Mouse (Mus musculus) brain, embryonic 18.5 days (tissue): ENCODE results near the gene Kansl1.

ENCODE experiments used
- DNase-seq: peaks from one replicate; pipeline ENCODE4 v3.0.0-alpha.2; 2012; ENCODE audit warnings: low read depth, low spot score

Kansl1 gene

DNA sequence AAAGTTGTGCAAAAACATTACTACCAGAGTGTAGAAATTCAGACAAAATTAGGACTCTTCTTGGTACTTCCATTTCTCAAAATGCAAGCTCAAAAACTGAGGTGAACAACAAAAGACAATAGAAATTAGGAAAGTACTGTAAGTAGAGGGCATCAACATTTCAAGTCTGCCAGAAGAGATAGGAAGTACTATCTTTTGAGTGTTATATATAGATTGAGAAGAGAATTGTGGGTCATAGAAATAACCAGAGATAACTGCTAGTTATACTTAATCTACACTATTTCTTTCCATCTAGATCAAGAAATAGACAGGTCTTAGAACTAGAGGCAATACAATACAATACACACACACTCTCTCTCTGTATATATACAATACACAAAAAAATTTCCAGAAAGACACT lies 30.2 kb downstream of the Kansl1 start:
- DNase-seq: no peak

DNA sequence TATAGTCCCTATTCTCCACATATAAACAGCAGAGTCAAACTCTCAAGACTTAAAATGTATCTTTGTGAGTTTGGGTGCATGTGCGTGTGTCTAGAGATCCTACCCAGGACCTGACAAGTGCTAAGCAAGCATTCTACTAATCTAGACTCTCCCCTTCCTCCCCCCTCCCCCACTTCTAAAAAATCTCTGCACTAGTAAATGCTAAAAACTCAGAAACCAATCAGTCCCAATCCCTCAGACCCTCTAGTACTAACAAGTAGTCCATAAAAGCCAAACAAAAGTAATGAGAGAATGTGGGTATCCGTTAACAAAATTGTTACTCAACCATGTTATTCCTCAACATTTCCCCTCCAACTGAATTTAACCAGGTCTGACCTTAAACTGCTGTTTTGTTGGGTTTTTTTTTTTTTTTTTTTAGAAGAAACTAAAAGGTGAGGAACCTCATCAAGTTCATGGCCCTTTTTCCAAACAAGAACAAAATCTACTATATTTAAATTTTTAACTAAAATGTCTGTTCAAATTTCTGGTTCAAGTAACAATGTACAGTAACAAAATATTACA lies 32.2 kb downstream of the Kansl1 start:
- DNase-seq: no peak

DNA sequence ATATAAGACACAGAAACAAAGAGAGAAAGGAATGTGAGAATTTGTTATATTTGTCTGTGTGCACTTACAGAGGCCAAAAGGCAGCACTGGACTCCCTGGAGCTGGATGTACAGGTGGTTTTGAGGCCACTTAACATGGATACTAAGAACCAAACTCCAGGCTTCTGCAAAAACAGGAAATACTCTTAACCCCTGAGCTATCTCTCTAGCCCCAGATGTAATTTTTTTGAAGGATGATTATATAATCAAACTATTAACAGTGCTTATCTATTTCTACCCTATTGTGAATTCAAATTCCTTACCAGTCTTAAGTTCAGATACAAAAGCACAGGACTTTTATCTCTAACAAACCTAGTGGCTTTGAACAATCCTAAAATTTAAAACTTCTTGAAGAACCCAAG lies 32.9 kb downstream of the Kansl1 start:
- DNase-seq: no peak

DNA sequence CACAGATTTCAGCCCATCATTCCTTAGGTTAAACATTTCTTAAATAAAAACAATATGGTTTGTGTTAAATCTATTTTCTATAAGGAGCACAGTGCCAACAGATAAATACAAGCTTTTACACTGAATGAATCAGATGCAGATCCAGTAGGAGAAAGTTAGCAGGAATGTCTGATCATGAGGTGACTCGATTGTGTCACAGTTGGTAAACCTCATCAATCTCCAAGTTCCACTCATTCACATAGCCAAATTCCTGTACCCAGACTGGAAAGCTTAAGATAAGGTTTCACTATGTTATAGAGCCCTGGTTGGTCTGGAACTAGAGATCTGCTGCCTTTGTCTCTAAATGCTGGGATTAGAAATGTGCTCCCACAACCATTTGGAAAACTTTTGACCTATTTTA lies 33.5 kb downstream of the Kansl1 start:
- DNase-seq: no peak

DNA sequence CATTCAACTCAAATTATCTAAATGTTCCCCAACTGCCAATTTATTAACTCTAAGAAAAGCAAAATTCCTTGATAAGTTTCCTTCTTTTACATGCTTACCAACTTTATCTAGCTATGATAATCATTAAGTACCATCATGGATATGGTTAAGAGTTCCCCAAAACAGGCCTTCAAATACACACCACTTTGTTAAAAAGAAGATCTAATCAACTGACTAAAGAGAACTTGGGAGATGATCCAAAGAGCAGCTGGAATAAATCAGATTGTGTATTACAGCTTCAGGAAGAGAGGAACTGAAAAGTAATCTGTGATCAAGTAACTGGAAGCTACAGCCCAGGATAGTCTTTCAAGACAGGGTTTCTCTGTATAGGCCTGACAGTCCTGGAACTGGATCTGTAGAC lies 36.4 kb downstream of the Kansl1 start:
- no peak for DNase-seq

DNA sequence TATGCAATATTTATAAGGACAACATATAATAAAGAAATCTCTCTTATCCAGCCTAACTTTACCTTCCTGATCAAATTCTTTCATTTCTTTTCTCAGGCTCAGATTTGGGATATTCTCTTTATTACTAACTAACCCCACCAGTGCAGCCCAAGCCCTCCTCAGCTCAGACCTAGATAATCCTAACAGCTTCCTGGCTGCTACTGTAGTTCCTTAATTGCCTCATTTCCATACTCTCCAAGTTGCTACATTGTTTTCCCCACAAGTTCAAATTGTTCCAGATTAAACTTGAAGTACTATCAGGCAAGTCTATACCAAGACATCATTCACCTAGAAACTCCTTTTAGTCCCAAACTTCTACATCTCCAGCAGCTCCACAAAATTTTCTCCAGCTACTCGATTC lies 36.9 kb downstream of the Kansl1 start:
- DNase-seq: no peak

DNA sequence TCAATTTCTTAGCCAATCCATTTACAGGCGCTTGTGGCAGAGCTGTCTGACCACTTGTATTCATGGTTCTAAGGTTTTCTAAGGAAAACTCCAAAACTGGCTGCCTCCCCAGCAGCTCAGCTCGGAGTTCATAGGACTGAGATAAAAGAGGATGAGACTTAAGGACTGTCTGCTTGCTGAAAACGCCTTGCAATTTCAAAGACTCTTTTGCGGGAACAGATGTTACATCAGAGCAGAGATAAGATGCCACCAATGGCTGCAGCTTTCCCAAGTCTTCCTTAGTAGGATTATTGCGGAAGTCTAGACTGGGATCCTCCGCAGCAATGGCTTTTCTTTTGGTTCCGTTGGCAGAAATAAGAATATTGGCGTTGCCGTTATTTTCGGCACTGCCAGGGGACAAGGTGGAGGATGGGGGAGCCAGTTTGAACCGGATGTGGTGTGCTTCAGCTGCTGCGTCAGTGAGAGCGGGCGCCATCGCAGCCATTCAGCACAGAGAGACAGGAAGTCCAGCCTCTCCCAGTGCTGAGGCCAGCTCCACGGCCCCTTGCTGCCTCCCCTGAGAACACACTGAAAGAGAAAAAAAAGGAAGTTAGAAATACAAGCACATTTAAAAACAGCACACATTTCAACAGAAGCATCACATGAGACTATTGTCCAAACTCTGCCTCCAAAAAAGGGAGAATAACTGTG lies 43.8 kb downstream of the Kansl1 start:
- no peak for DNase-seq

DNA sequence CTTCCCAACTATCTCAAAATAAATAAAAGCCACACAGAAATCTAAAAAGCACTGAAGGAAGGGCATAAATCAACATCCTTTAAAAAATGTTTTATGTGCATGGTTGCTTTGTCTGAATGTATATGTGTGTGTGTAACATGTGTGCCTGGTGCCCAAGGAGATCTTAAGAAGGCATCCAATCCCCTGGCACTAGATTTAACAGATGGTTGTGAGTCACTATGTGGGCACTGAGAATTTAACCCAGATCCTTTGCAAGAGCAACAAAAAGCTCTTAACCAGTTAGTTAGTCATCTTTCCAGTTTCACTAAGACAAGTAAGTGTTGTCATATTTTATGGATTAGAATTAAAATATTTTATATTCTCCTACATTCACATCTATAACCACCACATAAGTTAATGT lies 56.4 kb downstream of the Kansl1 start:
- DNase-seq: no peak

DNA sequence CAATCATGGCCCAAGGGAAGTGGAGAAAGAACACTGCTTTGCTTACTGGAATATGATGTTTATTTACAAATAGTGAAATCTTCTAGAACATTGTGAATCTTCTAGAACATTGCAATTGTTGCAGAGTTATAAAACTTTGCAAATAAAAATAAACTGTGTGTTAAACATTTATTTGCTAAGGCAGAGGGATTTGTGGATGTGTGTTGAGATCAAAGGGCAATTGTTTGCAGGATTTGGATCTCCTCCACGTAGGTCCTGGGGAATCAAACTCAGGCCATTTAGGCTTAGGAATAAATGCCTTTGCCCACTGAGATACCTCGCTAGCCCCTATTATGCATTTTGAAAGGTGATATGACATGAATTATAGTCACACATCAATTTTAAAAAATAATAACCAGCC lies 61.3 kb downstream of the Kansl1 start:
- no peak for DNase-seq

DNA sequence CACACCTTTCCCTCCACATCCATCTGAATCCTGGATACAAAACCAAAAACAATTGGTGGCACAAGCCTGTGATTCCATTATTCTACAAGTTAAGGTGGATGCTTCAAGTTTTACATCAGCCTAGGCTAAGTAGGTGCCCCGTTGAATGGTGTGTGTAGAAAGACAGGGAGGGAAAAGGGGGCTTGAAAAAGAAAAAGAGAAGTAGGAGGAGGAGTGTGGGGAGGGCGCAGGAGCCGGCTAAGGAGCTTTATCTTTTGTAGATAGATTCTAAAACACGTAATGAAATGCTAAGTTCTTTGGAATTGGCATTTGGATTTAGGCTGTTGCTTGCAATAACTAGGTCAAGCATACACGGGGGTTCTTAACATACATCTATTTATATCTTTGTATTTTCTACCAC lies 67.7 kb downstream of the Kansl1 start:
- no peak for DNase-seq

DNA sequence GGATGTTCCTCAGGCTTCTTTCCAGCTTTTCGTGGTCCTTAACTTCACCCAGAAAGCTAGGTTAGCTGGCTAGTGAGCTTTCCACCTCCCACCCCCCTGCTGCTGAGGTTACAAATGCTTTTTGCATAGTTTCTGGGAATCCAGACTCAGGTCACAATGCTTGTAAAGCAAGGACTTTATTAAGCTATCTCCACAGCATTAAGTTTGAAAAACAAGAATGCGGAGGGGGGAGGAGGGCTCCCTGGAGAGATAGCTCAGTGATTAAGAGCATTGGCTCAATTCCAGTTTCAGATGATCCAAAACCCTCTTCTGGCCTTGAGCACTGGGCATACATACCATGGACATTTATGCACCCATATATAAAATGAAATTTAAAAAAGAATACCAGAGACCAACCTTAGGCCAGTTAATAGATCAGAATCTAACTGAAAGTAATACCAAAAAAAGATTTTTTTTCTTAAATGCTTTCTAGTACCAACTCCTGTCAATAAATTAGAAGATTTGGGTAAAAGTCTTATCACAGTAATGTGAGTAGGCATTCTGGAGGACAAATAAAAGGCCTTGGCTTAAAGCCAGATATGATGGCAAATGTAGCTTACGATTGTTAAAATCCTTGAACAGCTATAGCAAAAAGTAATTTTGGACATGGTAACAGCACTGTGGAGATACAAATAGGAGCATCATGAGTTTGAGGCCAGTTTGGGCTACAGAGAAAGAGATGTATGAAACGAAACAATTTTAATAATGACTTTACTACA lies 69.0 kb downstream of the Kansl1 start:
- no peak for DNase-seq

DNA sequence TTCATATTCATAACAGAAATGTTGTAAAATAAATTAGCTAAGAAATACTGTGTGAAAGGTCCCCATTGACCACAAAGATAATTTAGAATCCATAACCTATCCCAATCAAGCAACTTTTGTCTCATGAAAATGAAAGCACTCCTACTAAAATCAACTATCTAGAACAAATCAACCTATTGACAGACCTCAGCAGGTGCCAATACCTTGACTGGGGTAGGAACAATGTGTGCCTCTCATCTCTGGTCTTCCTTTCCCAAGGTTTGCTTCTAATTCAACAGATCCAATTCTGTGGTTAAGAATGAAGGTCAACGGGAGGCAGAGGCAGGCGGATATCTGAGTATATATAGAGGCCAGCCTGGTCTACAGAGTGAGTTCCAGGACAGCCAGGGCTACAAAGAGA lies 73.0 kb downstream of the Kansl1 start:
- no peak for DNase-seq

DNA sequence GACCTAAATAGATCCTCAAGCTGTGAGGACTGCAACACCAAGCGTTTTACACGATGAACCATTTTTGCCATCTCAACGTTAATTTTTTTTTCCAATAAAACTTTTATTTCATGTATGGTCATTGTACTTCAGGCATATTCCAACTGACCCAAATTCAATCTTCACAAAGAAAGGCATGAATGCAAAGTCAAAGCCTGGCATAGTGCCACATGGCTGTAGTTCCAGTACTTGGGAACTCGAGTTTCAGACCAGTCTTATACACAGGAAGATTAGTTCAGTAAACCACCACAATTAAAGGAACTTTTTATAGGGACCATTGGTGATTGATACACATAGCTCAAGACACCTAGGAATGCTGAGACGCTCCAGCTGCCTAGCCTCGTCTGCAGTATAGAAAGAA lies 75.5 kb downstream of the Kansl1 start:
- no peak for DNase-seq

DNA sequence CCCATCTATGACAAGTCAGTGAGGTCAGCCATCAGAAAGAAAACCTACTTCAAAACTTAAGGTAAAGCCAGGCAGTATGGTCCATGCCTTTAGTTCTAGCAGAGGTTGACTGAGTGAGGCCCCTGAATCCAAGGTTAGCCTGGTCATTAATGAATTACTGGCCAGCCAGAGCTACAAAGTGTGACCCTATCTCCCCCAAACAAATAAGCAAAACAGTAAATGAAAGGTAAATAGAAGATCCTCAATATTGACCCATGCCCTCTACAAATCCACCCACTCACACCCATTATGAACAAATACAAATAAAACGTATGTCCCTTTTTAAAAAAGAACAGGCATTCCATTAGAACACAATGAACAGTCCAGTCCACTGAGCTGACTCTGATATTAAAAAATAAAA lies 76.5 kb downstream of the Kansl1 start:
- DNase-seq: no peak

DNA sequence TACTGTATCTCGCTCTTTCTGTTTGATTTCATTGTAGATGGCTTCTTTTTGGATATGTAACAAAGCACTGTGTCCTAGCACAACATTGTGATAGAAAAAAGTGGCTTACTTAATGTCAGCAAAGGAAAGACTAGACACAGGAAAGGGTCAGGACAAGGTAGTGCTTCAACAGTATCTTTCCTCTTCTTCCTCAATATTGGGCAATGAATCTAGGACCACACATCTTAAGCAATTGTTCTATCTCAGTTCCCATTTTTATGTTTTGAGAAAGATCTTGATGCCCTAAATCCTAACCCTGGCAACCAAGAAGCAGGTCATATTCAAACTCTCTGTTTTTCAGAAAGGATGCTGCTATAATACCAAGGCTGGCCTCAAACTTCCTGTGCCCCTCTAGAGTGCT lies 81.4 kb downstream of the Kansl1 start:
- DNase-seq: no peak

DNA sequence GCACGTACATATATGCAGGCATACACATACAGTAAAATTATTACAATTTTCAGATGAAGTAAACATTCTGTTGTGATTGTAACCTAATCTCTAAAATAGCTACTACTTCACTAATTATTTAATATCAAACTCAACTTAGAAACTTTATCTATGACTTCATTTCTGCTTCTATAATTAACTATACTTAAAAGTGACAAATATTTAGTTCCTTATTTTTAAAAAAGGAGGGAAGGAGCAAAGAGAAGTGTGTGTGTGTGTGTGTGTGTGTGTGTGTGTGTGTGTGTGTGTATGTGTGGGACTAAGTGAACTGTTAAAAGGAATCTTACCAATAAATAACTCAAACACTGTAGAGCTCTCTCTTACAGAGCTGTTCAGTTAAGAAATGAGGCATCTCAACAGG lies 82.1 kb downstream of the Kansl1 start:
- no peak for DNase-seq

DNA sequence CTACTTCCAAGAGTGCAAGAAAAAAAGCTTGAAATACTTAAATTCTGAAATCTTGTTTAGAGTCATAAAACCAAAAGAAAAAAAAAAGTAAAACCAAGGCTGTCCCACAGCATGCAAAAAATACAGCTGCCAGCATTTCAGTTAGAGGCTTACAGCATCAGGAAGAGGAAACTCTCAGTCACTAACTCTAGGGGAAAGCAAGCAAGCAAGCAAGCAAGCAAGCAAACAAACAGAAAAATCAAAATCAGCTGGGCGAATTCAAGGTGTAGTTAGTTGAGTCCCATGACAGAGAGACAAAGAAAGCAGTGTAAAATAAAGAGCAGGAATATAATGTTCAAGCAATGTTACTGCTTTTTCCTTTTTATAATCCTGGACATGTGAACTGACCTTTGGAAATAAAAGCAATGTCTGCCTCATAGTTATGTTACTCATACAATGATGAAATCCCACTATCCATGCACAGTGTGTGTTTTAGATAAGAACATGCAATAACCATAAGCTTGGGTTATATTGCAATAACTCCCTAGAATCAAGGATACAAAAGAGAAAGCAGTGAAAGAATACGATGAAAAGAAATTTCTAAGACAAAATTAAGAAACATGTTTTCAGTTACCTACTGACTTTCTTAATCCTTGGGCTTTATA lies 85.4 kb downstream of the Kansl1 start:
- no peak for DNase-seq

DNA sequence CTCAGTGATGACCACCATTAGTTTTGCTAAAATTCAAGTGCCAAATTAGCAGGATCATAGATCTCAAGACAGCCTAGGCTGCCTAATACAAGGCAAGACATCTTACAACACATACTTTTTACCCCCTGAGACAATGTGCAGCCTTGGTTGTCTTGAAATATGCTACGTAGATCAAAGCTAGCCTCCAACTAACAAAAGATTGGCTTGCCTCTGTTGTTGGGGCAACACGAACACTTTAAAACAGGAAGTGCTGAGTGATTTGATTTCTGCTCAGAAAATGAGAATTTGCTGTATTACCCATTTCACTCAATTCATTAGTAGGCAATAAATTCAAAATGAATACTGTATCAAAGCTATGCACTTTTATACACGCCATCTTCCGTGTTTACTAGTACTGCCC lies 86.8 kb downstream of the Kansl1 start:
- DNase-seq: no peak

DNA sequence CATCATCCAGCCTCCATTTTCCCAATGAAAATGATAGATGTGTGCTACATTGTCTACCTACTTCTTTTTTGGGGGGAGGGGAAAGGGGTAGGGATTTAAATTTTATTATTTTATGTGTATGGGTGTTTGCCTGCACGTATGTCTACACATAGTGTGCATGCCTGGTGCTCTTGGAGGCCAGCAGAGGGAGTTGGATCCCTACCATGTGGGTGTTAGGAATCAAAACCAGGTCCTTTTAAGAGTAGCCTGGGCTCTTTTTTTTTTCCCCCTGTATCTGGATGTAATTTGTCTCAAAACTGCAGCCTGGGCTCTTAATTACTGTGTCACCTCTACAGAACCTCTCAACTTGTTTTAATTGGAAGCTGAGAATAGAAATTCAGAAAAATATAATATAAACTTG lies 89.0 kb downstream of the Kansl1 start:
- DNase-seq: no peak

DNA sequence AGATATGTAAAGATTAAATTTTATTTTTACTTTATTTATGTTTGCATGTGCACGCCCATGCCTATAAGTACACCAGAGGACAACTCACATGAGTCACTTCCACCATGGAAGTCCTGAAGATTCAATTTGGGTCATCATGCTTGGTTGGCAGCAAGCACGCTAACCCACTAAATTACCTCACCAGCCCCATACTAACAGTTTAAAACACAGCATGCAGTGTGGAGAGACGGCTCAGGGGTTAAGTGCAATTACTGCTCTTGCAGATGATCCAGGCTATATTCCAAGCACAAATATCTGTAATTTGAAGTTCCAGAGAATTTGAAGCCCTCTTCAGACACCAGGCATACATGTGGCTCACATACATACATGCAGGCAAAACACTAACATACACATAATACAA lies 92.4 kb downstream of the Kansl1 start:
- DNase-seq: no peak

DNA sequence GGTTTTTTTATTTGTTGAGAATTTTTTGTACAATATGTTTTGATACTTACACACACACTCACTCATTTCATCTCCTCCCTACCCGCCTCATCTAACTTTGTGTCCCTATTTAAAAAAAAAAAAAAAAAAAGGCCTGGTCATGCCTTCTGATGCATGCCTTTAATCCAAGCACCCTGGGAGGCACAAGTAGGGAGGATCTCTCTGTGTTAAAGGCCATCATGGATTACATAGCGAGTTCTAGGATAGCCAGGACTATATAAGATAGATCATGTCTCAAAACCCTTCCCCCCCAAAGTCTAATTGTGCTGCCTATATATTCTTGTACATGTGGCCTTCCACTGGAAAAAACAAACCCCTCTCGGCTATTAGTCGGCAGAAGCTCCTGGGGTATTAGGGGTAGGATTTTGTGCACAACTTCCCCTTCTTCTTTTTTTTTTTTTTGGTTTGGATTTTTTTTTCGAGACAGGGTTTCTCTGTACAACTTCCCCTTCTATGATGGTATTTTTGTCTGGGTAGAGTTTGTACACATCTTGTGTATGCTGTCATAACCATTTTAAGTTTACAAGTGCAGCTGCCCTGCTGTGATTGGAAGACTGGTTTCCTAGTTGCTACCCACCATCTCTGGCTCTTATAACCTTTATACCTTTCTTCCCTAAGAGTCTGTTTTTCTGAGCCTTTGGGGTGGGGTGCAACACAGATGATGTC lies 101.0 kb downstream of the Kansl1 start:
- DNase-seq: no peak
